Mouse (Mus musculus) intestine, embryonic 16.5 days (tissue): ENCODE results near the gene Col13a1. TPM values are rescaled to one million over a fixed set of nuclear protein-coding genes. Genes with fewer than 3 reads are reported as not detected.

Experiments used
- ATAC-seq: fragments of 200-750 bp; cut with Nextera tagmentation; 2 replicates; pipeline ENCODE4 v1.8.0; 2017; ENCODE audit warnings: moderate TSS enrichment, moderate library complexity
- H3K27ac ChIP-seq: fragments of 300-500 bp; sonication (generic); 2 replicates; pipeline ENCODE4 v1.5.1; 2014; ENCODE audit warnings: mild to moderate bottlenecking, low read length
- H3K27me3 ChIP-seq: fragments of 300-500 bp; sonication (generic); replicated peaks from 2 replicates; pipeline ENCODE4 v1.6.1; 2014; ENCODE audit warnings: low read length, control low read depth, mixed read lengths; ENCODE audit not compliant: control insufficient read depth, insufficient read depth
- H3K36me3 ChIP-seq: fragments of 300-500 bp; sonication (generic); 2 replicates; pipeline ENCODE4 v1.6.1; 2014; ENCODE audit warnings: low read length, control low read depth; ENCODE audit not compliant: control insufficient read depth, insufficient read depth
- H3K4me1 ChIP-seq: fragments of 300-500 bp; sonication (generic); 2 replicates; pipeline ENCODE4 v1.6.1; 2014; ENCODE audit warnings: low read length, control low read depth, mixed read lengths; ENCODE audit not compliant: control insufficient read depth, insufficient read depth
- H3K4me2 ChIP-seq: fragments of 300-500 bp; sonication (generic); 2 replicates; pipeline ENCODE4 v1.6.1; 2014; ENCODE audit warnings: low read depth, low read length, control low read depth
- H3K4me3 ChIP-seq: fragments of 300-500 bp; sonication (generic); 2 replicates; pipeline ENCODE4 v1.5.1; 2014; ENCODE audit warnings: mild to moderate bottlenecking, low read length
- H3K9ac ChIP-seq: fragments of 300-500 bp; sonication (generic); 2 replicates; pipeline ENCODE4 v1.6.1; 2014; ENCODE audit warnings: low read depth, low read length
- H3K9me3 ChIP-seq: fragments of 300-500 bp; sonication (generic); 2 replicates; pipeline ENCODE4 v1.6.1; 2016; ENCODE audit warnings: low read length, control low read depth; ENCODE audit not compliant: control insufficient read depth
- WGBS: fragments of 180-500 bp; shearing (Covaris S2); extraction: QIAGEN DNeasy Blood & Tissue Kit; methylation state at CpG from one replicate; pipeline ENCODE4 v1.1.7; 2014; 5-methylcytosine and 5-hydroxymethylcytosine counted together
- polyA plus RNA-seq: library from polyadenylated mRNA; unstranded; fragments of >200 nt; fragmentation: Nextera tagmentation; extraction: Ambion mirVana; gene quantifications from 2 replicates; pipeline ENCODE4 v1.2.1, GENCODE M21; 2015

The Col13a1 gene
- polyA plus RNA-seq, 1 experiment from 2014 or later: 4.5 TPM

DNA sequence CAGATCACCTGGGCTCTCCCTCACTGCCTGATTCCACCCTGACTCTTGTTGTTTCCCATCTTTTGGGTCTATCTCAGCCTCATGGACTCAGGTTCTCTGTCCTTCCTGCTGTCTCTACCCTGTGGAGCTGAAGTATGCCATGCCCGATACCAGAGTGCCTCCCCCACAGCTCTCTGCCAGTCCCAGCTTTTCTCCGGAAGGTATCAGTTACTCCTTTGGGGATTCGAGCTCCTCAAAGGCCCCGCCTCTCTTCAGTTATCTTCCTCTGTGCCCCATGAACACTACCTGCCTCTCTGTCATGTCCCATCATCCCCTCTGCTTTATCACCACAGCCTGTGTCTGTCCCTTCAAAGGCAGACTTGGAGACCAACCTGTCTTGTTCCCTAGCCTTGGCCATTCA lies 29.1 kb upstream of the Col13a1 start:
- no peak overlapping the region for H3K4me3 ChIP-seq
- no peak overlapping the region for H3K27ac ChIP-seq
- no peak overlapping the region for H3K9ac ChIP-seq
- H3K36me3 ChIP-seq: no peaks in the 10 kb centered on the region
- no peaks in the 10 kb centered on the region for H3K4me1 ChIP-seq
- no peaks in the 10 kb centered on the region for H3K9me3 ChIP-seq
- no peak overlapping the region for H3K4me2 ChIP-seq
- no peaks in the 10 kb centered on the region for H3K27me3 ChIP-seq
- ATAC-seq: no peak
- 78% methylated on average over 4 of the region's 4 CpGs for WGBS

DNA sequence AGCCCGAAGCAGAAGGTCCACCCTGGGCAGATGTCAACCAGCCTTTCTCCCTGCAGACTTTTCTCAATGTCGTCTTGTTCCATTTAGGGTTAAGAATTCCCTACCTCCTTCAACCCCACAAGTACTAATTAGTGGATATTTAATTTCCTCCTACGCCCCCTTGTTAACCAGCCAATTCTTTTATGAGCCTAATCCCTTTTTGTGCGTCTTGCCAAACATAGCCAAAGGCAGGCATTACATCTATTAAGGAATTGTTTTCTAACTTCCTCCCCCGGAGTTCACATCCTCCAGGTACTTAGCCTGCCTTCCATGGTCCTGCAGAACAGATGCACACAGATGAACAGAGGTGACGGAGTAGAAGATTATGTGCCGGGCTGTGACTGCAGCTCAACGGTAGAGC lies 27.5 kb upstream of the Col13a1 start:
- H3K36me3 ChIP-seq: no peaks in the 10 kb centered on the region
- no peak overlapping the region for H3K4me2 ChIP-seq
- no peaks in the 10 kb centered on the region for H3K27me3 ChIP-seq
- 80% methylated on average over 8 of the region's 8 CpGs for WGBS
- no peaks in the 10 kb centered on the region for H3K4me1 ChIP-seq
- no peaks in the 10 kb centered on the region for H3K9me3 ChIP-seq
- H3K4me3 ChIP-seq: no peak overlapping the region
- H3K9ac ChIP-seq: no peak overlapping the region
- H3K27ac ChIP-seq: no peak overlapping the region
- ATAC-seq: no peak

DNA sequence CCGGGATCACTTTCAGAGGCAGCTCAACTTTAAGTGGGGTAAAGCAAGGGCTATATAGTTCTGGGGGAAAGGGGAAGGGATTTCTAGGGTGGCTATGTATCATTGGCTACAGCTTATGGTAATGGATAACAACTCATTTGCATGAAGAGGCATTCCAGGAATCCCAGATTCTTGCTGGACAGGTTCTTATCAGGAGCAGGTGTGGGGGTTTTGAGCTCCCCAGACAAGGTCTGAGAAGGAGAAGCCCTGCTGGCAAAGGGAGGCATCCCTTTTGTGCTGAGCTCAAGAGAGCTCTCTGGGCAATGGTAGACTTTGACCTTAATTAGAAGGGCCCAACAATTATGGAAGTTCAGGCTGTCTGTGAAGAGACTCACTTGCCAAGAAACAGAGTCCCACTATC lies 21.3 kb upstream of the Col13a1 start:
- Histone ChIP-seq H3K27me3 (no peaks in the 10 kb centered on the region), H3K27ac (no peak overlapping the region), H3K9me3 (no peaks in the 10 kb centered on the region), H3K4me1 (no peaks in the 10 kb centered on the region), H3K4me3 (no peak overlapping the region), H3K36me3 (no peaks in the 10 kb centered on the region), H3K9ac (no peak overlapping the region), H3K4me2 (no peak overlapping the region)
- no peak for ATAC-seq
- WGBS: 79% methylated on average over 1 of the region's 1 CpGs

DNA sequence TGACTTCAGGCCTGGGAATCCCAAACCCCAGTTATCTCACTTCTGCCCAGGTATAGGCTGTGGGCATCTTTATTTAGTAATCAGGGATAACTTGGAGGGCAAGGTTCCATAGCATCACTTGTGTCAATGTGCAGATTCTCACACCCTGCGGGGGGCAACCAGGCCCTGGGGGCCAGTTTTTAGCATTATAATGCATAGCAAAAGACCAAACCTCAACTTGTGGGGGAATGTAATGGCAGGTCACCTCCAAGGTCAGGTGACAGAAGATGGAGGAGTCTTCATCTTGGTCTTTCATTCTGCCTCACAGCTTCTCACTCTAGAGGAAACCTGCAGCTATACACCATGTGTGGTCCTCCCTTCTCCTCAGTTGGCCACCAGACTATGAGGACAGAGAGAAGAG lies 20.9 kb upstream of the Col13a1 start:
- no peak for ATAC-seq
- 86% methylated on average over 1 of the region's 1 CpGs for WGBS
- H3K36me3 ChIP-seq: no peaks in the 10 kb centered on the region

DNA sequence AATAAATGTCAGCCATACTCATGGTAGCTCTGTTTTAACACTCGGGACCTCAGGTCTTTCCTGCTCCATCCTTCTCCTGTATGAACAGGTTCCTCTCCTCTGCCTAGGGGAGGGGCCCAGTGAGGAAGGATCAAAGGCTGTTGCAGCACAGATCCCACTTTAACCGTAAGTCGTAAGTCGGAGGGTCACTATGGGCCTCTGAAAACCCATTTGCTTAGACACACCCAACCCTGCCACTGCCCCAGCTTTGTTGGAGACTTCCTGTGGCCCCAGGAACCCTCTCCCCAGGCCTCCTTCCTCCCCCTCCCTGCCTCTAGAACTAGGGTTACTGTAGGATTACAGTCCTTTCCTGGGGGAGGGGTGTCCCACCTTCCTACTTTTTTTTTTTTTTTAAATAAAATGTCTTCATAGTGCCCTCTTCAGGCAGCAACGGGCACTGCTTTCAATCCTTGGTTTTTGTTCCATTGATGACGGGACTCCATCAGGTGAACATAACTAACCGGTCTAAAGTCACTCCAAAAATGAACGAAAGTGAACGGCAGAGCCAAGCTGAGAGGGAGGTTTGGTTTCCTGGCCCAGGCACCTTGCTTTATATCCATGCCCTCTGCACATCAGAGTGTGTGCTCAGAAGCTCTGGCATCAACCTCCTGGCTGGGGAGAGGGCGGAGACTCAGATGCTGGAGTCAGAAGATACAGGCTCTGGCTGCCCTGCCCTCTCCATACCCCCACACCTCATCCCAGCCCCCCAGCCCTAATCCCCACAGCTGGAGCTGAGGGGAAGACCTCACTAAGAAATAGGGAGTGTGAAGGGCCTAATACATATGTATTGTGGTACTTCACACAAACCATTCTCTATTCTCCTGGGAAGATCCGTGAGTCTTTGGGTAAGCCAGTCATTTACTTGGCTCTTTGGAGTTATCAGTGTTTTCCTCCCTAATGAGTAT lies 12.8 kb upstream of the Col13a1 start:
- no peaks in the 10 kb centered on the region for H3K36me3 ChIP-seq
- WGBS: 25% methylated on average over 11 of the region's 11 CpGs
- no peaks in the 10 kb centered on the region for H3K4me1 ChIP-seq

More for the DNA sequence above, 20.9 kb upstream of the Col13a1 start:
- H3K4me2 ChIP-seq: no peak overlapping the region
- H3K4me1 ChIP-seq: no peaks in the 10 kb centered on the region
- H3K27me3 ChIP-seq: no peaks in the 10 kb centered on the region
- no peak overlapping the region for H3K4me3 ChIP-seq
- H3K9ac ChIP-seq: no peak overlapping the region
- no peak overlapping the region for H3K27ac ChIP-seq
- no peaks in the 10 kb centered on the region for H3K9me3 ChIP-seq

DNA sequence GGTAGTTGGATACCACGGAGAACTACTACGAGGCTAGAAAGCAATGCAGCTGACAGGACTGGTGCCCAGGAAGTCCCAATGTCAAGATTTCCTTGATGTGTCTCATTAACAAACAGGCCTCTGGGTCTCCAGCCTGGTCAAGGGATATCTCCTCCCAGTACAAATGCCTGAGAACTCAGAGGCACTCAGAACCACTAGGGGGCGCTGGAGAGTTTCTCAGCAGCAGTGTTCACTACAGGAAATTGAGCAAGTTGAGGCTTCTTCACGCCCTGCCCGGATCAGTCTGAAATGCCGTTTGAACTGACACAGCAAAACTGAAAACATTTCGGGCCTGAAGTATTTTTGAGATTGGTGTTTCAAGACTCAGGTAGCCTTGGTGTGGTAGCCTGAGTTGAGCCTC lies 1.5 kb upstream of the Col13a1 start:
- ATAC-seq: peak; percentile 60; the same call in 1 of the 2 replicates
- Histone ChIP-seq H3K27ac (no peak overlapping the region), H3K27me3 (peaks cover 29% of the 10 kb centered on the region), H3K4me1 (peaks cover 4% of the 10 kb centered on the region), H3K4me3 (no peak overlapping the region), H3K36me3 (no peaks in the 10 kb centered on the region), H3K9me3 (0 out of 2 replicates have a peak, but pooled peaks cover 6% of the 10 kb centered on the region), H3K9ac (no peak overlapping the region), H3K4me2 (no peak overlapping the region)
- 1% methylated on average over 7 of the region's 7 CpGs for WGBS

More for the DNA sequence above, 12.8 kb upstream of the Col13a1 start:
- Histone ChIP-seq H3K4me3 (no peak overlapping the region), H3K9me3 (no peaks in the 10 kb centered on the region), H3K9ac (no peak overlapping the region), H3K4me2 (no peak overlapping the region), H3K27me3 (0 out of 2 replicates have a peak, but pooled peaks cover 4% of the 10 kb centered on the region), H3K27ac (no peak overlapping the region)
- no peak for ATAC-seq

DNA sequence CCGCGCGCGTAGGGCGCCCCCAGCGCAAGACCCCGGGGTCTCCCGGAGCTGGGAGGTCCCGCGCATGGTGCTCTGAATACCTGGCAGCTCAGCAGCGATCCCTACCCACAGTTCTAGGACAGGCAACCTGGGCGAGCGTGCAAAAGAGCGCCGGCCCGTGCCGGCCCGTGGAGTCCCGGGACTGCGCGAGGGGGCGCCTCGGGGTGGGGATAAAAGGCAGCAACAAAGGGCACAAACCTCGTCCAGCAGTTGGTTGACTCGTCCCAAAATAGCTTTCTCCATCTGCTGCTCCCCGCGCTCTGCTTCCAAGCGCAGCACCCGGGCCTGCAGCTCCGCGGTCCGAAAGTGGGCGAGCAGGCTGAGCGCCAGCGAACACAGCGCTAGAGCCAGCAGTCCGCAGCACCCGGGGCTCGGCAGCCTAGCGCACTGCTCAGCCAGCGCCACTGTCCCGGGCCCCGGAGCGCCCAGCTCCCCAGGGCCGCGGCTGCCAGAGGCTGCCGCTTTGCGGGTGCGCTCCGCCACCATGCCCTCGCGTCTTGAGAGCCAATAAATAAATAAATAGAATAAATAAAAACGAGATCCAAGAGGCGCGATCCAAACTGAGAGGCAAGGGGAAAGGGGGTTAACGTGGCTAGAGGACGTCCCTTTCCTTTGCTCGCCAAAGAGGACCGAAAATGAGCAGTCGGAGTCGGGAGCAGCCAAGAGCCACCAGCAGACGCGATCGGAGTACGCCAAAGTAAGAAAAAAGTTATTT lies 619 bp downstream of the Col13a1 start:
- Histone ChIP-seq H3K27me3 (peaks cover 29% of the 10 kb centered on the region), H3K4me1 (peaks cover 4% of the 10 kb centered on the region), H3K27ac (no peak overlapping the region), H3K4me3 (peak overlapping the region; percentile 54), H3K9me3 (0 out of 2 replicates have a peak, but pooled peaks cover 2% of the 10 kb centered on the region), H3K36me3 (no peaks in the 10 kb centered on the region), H3K4me2 (peak overlapping the region; percentile 85), H3K9ac (peak overlapping the region; percentile 49)
- ATAC-seq: 0 out of 2 replicates have a peak, but pooled peaks have one; percentile 22
- under 1% methylated on average over 65 of the region's 65 CpGs for WGBS

DNA sequence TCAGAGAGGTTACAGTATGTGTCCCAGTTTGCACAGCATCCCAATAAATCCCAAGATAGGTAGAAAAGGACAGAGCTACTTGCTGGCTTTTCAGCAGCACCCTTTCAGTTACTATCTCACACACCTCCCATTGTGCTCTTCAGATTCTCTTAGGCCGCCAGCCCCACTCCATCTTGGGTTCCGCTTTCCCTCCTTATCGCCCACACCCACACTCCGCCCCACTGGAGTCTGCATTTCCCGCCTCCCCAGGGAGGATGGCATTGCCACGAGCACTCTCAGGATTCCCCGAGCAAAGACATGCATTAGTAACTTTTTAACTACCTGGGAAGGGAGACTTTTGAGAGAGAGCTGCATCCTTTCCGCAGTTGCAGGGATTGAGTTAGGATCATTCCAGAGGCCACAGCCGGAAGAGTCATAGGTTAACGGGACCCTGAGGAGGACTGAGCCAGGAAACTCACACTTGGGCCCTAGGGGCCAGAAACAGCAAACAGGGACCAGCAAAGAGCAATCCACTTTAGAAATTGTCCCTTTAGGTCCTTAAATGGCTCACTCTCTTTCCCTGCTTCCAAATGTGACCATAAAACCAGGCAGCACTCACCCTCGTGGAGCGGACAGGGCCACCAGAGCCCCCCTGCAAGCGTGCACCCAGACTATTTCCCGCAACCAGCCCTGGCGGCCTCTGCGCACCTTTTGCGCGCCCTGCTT lies 1.4 kb downstream of the Col13a1 start:
- no peak for ATAC-seq
- Histone ChIP-seq H3K4me1 (peaks cover 4% of the 10 kb centered on the region), H3K9ac (peak overlapping the region; percentile 49), H3K4me2 (peak overlapping the region; percentile 85), H3K36me3 (no peaks in the 10 kb centered on the region), H3K27me3 (peaks cover 29% of the 10 kb centered on the region), H3K9me3 (0 out of 2 replicates have a peak, but pooled peaks cover 2% of the 10 kb centered on the region), H3K4me3 (peak overlapping the region; percentile 54), H3K27ac (no peak overlapping the region)
- 6% methylated on average over 18 of the region's 18 CpGs for WGBS

DNA sequence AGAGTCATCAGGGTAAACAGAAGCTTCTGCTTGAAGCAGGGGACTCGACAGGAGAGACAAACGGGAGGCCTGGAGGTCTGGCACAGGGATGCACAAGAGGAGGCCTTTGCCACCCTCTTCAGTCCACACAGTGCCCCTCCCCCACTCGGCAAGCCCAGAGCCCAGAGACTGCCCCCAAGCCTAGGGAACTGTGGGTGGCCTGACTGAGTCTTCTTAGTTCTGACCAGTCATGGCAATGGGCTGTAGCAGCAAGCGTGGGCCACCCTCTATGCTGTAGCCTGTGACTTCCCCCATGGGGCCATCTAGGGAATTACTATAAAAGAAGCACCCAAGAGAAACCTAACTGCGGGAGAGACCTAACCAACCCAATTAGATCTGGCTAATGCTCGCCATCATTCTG lies 1.9 kb downstream of the Col13a1 start:
- no peaks in the 10 kb centered on the region for H3K36me3 ChIP-seq
- H3K4me1 ChIP-seq: peaks cover 7% of the 10 kb centered on the region
- peak overlapping the region; percentile 85 for H3K4me2 ChIP-seq
- ATAC-seq: peak; percentile 50
- H3K27ac ChIP-seq: no peak overlapping the region
- peak overlapping the region; percentile 54 for H3K4me3 ChIP-seq
- H3K27me3 ChIP-seq: peaks cover 31% of the 10 kb centered on the region
- 0 out of 2 replicates have a peak, but pooled peaks cover 2% of the 10 kb centered on the region for H3K9me3 ChIP-seq
- WGBS: 10% methylated on average over 6 of the region's 6 CpGs
- H3K9ac ChIP-seq: no peak overlapping the region
